Mouse (Mus musculus): Measurements from ENCODE around the gene Cd248.

The Cd248 gene

GRCm38 (mm10) chr19:5052166-5052822, 15.6 kb upstream of the Cd248 start:
- DNase-seq (ENCODE audit: low spot score in 2 of 2): no peak

DNA sequence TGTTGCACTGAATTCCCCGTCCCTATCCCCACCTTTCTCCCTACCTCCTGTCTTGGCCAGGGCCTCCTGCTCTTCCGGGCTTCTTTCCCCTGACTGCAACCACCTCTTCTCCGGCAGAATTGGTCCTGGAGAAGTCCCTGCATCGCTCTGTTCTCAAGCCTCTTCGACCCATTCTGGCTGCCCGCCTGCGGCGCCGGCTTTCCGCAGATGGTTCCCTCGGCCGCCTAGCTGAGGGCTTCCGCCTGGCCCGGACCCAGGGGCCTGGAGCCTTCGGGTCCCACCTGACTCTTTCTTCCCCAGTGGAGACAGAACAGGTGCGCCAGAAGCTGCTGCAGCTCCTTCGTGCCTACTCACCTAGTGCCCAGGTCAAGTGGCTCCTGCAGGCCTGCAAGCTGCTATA, 15.0 kb upstream of the Cd248 start:
- no peak for DNase-seq (ENCODE audit: low spot score in 2 of 2)

DNA sequence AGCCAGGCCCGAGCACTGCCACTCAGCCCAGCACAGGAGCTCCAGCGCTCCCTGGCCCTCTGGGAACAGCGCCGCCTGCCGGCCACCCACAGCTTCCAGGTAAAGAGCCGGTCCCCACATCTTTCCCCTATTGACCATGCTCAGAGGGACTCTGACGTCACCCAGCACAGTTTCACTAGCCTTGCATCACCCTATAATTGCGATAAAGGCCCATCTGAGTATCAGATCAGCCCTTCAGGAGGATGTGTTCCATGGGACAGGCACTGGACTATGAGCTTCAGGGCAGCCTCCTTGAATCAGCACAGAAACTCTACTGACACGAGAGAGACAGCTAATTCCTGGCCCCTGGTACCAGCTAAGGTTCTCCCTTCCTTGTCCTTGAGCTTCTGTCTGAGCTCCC, 14.0 kb upstream of the Cd248 start:
- DNase-seq (ENCODE audit: low spot score in 2 of 2): no peak

DNA sequence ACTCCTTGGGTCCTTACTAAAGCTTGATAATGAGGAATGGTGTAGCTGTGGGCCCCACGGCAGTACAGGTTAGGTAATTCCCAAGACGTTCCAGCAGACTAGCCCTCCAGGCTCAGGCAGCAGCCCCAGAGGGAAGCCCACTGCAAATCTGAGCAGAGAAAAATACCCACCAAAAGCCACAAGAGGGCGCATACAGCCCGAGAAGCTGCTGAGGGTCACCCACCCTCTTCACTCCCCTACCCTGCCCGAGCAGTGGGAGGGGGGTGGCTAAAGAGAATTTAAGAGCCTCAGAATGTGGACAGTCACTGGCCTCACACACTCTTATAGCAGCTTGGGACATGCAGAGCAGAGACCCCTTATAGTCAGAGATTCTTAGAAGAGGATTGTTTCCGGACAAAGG, 11.6 kb upstream of the Cd248 start:
- no peak for DNase-seq (ENCODE audit: low spot score in 2 of 2)

DNA sequence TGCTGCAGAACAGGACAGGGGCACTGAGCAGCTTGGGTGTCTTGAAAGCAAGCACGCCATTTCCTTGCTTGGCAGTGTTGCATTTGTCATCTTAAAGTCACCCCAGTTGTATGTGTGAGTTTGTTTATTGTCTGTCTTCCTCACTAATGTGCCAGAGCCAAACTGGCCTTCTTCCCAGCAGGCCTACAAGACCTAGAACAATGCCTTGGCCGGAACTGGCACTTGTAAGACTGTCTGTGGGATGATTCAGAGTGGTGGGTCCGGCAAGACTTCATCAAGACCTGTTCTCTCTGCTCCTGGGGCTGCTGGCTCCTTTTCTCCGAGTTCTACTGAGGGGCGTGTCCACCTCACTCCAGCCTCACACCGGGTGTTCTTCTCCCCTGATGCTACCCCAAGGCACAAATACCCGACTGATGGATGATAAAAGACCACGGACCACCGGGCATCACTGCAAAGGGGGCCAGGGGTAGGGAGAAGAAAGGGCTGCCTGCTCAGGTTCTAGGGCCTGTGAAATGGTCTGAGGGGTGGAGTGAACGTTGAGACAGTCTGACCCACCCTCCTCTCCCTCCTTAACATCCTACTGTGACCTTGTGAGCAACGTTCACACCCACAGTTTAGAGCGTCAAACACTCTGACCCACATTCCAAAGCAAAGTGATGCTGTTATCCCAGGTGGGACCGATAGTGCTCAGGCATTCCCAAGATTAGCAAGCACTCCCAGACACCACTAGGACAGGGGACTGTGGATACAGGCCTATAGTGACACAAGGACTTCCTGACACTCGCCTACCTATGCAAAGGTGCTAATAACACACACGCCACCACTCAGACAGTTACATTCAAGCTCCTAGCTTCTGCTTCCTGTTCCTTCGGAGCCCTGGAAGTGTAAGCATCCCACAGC, 9.8 kb upstream of the Cd248 start:
- no peak for DNase-seq (ENCODE audit: low spot score in 2 of 2)

DNA sequence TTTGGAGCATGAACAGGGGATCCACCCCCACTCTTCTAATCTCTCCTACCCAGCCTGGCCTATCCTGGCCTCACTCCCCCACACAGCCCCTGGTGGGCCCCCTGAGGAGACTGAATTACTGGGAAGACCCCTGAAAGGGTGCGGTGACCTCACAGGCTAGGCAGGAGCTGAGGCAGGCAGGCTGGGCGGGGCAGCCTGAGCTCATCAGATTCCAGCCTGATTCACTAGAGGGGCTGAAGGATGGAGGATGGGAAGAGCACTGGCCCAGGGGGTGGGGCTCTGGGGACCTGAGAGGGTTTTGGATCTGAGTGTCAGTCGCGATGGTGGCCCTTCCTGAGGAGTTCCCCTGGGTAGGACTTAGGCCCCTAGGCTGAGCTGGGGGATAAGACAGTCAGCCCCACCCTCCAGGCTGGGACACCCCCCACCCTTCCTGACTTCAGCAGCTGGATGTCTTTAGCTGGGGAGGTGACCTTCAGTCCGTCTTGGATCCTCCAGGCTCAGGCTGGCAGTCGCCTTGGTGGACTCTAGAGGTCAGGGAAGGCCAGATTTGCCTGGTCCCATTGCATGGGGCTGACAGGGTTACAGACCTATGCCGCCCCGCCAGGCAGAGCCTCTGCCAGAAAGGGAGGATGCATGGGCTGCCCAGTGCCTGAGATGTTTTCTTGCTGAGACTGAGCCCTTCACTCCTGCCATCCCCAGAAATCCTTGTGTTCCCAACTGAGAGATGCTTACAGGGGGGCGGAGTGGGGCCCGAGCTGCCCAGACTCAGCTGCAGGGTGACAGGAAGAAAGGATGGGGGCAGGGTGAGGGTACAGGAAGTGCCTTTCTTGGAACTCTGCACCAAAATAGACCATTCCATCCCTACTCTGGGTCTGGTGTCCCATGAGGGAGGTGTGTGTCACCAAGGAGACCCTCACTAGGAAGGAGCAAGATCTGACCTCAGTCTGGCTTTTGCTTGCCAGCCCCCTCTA, 8.8 kb upstream of the Cd248 start:
- DNase-seq (ENCODE audit: low spot score in 2 of 2): no peak

DNA sequence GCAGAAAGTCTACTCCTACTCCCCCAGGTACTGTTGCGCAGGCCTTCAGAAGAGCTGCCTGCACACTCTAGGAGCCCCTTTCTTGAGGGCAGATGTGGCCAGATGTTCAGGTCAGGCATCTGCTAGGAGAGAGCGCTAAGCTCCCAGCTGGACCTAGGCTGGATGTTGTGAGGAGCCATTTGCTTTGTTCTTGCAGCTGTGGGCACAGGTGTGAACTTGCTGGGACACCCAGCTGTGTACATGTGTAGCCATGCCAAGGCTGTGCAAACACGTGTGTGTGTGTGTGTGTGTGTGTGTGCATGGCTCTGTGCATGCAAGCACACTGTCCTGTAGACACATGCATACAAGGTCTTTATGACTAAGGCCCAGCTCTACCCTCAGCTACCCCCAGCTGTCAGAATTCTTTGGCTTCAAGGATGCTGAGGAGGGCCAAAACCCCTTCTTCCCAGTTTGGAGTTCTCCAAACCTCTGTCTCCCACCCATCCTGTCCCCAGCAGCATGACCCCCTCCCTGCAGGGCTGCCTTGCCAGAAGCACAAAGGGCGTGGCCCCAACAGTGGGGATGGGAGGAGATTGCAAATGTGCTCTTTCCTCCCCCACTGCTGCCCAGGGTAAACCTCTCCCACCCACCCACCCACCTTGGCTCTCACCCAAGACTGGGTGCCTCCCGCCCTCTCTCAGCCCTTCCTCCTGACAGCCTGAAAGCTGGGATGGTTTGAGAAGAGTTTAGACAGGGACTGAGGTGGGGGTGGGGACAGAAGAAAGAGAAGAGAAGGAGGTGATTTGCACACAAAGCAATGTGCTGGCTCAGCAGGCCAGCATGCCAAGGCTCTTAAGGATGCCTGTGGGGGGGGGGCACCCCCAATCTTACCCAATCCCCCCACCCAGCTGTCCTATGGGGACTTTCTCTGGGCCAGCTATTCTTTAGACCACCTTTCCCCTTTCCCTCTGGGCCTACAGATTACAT, 7.2 kb upstream of the Cd248 start:
- DNase-seq (ENCODE audit: low spot score in 2 of 2): no peak

DNA sequence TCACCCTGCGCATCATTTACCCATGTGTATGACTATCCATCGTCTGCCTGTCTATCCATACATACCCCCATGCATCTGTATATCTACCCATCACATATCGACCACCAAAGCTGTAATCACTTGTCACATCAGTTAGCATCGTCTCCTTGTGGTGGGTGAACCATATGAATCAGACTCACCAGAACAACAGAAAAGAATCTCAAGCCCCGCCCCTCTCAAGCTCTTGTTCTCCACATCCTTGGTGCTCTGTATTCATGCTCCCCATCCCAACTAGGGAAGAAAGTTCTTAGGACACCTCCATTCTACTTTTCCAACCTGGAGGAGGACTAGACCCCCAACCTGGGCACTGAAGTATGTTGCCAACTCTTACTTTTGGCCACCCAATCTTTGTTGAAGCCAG, 5.8 kb upstream of the Cd248 start:
- DNase-seq (ENCODE audit: low spot score in 2 of 2): no peak

- no peak for DNase-seq (ENCODE audit: low spot score in 2 of 2)
Observed at GRCm38 (mm10) chr19:5062446-5062845, 5.4 kb upstream of the Cd248 start.

GRCm38 (mm10) chr19:5065104-5065503, 2.8 kb upstream of the Cd248 start:
- DNase-seq (ENCODE audit: low spot score in 2 of 2): no peak

GRCm38 (mm10) chr19:5067040-5067799, 658 bp upstream of the Cd248 start:
- DNase-seq (ENCODE audit: low spot score in 2 of 2): no peak

DNA sequence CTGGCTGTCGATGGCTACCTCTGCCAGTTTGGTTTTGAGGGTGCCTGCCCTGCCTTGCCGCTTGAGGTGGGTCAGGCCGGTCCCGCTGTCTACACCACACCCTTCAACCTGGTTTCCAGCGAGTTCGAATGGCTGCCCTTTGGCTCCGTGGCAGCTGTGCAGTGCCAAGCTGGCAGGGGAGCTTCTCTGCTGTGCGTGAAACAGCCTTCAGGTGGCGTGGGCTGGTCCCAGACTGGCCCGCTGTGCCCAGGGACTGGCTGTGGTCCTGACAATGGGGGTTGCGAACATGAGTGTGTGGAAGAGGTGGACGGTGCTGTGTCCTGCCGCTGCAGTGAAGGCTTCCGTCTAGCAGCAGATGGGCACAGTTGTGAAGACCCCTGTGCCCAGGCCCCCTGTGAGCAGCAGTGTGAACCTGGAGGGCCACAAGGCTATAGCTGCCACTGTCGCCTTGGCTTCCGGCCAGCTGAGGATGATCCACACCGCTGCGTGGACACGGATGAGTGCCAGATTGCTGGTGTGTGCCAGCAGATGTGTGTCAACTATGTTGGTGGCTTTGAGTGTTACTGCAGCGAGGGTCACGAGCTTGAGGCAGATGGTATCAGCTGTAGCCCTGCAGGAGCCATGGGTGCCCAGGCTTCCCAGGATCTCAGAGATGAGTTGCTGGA, 824 bp downstream of the Cd248 start:
- DNase-seq (ENCODE audit: low spot score in 2 of 2): no peak

DNA sequence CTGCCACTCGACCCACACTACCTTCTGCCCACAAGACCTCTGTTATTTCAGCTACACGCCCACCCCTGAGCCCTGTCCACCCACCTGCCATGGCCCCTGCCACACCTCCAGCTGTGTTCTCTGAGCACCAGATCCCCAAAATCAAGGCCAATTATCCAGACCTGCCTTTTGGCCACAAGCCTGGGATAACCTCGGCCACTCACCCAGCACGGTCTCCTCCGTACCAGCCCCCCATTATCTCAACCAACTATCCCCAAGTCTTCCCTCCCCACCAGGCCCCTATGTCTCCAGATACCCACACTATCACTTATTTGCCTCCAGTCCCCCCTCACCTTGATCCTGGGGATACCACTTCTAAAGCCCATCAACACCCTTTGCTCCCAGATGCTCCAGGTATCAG, 1.6 kb downstream of the Cd248 start:
- no peak for DNase-seq (ENCODE audit: low spot score in 2 of 2)

DNA sequence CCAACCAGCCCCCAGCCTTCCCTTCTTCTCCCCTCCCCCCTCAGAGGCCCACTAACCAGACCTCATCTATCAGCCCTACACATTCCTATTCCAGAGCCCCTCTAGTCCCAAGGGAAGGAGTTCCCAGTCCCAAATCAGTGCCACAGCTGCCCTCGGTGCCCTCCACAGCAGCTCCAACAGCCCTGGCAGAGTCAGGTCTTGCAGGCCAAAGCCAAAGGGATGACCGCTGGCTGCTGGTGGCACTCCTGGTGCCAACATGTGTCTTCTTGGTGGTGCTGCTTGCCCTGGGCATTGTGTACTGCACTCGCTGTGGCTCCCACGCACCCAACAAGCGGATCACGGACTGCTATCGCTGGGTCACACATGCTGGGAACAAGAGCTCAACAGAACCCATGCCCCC, 2.1 kb downstream of the Cd248 start:
- DNase-seq (ENCODE audit: low spot score in 2 of 2): no peak

DNA sequence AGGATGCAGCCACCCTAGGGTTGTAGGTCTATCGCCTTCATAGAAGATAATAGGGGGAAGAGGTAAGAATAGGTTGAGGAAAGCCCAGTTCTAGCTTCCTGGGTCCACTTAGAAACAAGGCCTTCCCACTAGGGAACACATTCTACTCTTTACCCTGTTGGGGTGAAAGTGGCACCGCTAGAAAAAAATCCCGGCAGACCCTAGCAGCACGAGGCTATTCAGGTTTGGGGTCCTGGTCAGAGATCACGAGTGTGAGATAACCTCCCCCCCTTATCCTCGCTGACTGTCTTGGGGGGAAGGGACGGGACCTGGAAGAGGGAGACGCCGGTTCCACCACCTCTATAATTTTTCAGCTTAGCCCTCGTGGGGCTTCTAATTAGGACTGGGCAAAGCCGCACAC, 3.2 kb downstream of the Cd248 start:
- DNase-seq (ENCODE audit: low spot score in 2 of 2): no peak

DNA sequence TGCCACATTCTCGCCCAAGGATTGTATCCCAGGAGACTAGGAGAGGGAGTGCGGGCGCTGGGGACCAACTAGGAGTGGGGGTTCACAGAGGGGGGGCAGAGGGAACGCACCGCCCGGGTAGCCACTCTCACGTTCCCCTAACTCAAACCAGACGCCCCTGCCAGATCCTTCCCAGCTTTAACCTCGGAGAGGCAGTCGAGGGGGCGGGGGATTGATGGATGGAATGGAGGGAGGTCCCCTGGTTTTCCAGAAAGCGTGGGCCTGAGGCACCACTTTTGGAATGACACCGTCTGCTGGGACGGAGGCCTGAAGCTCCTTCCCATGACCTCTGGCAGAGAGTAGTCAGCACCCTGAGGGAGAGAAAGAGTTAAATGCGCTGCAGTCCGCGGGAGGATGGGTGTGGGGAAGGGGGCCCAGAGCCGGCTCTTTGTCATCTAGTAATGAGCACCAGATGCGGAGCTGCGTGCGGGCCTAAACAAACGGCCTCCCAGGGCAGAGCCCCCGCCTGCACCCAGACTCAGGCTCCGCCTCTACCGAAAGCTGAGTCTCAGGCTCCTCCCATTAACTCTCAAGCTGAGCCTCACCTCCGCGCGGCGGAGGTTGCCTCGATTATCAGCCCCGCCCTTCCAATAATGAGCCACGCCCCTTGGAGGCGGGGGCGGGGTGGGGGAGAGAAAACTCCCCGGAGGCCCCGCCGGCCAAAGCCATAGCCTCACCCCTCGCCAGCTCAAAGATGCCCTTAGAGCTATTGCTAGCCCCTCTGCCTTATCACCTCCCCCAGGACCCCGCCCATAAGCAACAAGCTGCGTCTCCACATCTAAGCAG, 3.9 kb downstream of the Cd248 start:
- DNase-seq (ENCODE audit: low spot score in 2 of 2): no peak

GRCm38 (mm10) chr19:5072389-5073019, 4.6 kb downstream of the Cd248 start:
- no peak for DNase-seq (ENCODE audit: low spot score in 2 of 2)

- no peak for DNase-seq (ENCODE audit: low spot score in 2 of 2)
Observed at GRCm38 (mm10) chr19:5073028-5073427, 5.2 kb downstream of the Cd248 start.
